Mouse (Mus musculus): ENCODE results near the gene Tas1r1. TPM values are rescaled to one million over a fixed set of nuclear protein-coding genes. Genes with fewer than 3 reads are reported as not detected.
"Not testable (repeated sequence)": the region's sequence is repeated elsewhere in the genome, so short reads cannot be mapped to it uniquely, and the experiment has no call there.

The Tas1r1 gene
- polyA plus RNA-seq, 1 experiment from 2014 or later: 1.0 TPM

DNA sequence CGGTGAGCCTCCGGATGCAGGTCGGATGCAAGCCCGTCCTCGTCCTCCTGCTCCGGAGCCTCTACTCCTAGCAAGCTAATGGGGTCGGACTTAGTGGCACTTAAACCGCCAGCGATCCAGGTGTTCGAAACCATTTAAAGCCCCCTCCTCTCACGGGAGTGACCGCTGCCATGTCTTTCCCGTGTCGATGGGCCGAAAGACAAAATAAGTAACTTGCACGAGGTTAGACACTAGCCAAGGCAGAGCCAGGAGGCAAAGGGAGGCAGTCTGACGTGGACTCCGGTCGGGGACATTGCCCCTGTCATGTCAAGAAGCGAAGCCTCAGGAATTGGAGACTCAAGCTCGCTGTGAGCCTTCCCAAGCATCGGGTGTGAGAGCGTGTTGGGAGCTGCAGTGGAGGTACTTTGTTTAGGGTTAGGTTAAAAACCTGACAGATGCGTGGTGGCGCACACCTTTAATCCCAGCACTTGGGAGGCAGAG is 1.5 kb upstream of the Tas1r1 start:
- Histone ChIP-seq H3K4me1 (peaks cover 15% of the 10 kb centered on the region), H3K27ac (no peak overlapping the region), H3K4me2 (replicated peaks) (peak overlapping the region; percentile 98), H3K4me3 (peak overlapping the region; percentile 96), H3K9me3 (replicated peaks) (no peaks in the 10 kb centered on the region), H3K27me3 (no peaks in the 10 kb centered on the region), H3K36me3 (peaks cover 40% of the 10 kb centered on the region), H3K9ac (peak overlapping the region; percentile 92)
- WGBS: 8% methylated on average over 25 of the region's 25 CpGs
- ATAC-seq (ENCODE audit: low FRiP score): no peak

DNA sequence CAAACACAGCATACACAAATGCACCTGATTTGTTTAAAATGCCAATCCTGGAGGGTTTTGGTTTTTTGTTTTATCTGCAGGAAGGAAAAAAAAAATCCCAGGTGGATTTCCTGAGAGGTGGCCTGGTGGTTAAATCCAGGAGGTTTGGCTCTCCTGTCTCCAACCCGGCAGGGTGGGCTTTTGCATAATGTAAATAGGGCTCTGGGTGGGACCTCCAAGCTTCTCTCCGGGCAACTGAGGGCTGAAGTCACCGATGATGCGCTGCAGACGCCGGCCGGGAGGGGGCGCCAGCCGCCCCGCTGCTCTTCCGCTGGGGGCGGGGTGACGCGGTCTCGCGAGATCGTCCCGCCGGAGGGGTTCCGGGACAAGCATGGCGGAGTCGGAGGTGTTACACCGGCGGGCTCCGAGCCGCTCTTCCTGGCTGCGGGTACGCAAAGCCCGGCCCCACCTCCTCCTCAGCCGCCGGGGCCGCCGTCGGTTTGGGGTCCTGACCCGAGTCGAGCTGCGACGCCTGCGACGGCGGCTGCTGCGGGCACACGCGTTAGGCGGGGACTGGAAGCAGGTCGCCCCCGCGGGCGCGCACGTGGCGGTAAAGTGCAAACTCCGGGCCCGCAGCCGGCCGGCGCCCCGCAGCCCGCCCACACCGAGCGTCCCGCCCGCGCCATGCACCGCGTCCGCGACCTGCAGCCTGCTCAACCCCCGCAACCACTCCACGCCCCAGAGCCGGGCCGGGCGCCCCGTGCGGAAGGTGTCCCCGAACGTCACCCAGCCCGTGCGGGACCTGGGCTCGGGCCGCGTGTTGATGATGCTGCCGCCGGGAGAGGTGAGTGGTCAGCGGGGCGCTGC is 840 bp upstream of the Tas1r1 start, which contains the start of gene Nol9:
Gene Nol9 (plus strand): TSS at position 337 of the 846 bp plus-strand sequence.
- peaks cover 15% of the 10 kb centered on the region for H3K4me1 ChIP-seq
- H3K36me3 ChIP-seq: peaks cover 33% of the 10 kb centered on the region
- WGBS: under 1% methylated on average over 86 of the region's 86 CpGs
- H3K4me2 ChIP-seq (replicated peaks): peak within 1 kb of the TSS; percentile 98
- ATAC-seq (ENCODE audit: low FRiP score): peak; percentile 88
- peak within 1 kb of the TSS; percentile 92 for H3K9ac ChIP-seq
- H3K9me3 ChIP-seq (replicated peaks): no peaks in the 10 kb centered on the region
- H3K27me3 ChIP-seq: no peaks in the 10 kb centered on the region
- peak within 1 kb of the TSS; percentile 44; the same call in 1 of the 2 replicates for H3K27ac ChIP-seq
- peak within 1 kb of the TSS; percentile 96 for H3K4me3 ChIP-seq

DNA sequence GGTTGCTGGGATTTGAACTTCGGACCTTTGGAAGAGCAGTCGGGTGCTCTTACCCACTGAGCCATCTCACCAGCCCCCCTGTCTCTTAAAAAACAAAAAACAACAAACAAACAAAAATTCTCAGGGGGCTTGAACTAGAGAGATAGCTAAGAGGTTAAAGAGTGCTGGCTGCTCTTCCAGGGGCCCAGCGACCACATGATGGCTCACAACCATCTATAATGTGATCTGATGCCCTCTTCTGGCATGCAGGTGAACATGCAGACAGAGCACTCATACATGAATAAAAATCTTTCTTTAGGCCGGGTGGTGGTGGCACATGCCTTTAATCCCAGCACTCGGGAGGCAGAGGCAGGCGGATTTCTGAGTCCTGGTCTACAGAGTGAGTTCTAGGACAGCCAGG is 1.9 kb downstream of the Tas1r1 start:
- not testable (repeated sequence) for H3K36me3 ChIP-seq; H3K4me2 ChIP-seq (replicated peaks); H3K9me3 ChIP-seq (replicated peaks); H3K27ac ChIP-seq; ATAC-seq (ENCODE audit: low FRiP score); H3K9ac ChIP-seq; H3K4me3 ChIP-seq
- H3K4me1 ChIP-seq: peaks cover 15% of the 10 kb centered on the region
- H3K27me3 ChIP-seq: peaks cover 10% of the 10 kb centered on the region; the same call in 1 of the 2 replicates
- WGBS: 95% methylated on average over 6 of the region's 6 CpGs

DNA sequence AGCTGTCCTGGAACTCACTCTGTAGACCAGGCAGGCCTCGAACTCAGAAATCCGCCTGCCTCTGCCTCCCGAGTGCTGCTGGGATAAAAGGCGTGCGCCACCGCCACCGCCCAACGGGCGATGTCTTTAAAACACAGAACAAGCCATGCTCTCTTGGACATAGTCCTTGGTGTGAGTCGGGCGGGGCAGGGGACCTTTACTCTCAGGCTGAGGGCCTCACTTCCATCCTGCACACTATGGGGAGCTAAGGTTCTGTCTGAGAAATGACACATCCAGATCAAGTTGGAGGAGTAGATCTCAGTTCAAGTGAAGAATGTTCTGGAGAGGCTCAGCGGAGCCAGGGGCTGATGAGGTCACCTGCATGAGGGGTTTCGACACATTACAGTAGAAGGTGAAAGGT is 5.4 kb downstream of the Tas1r1 start:
- WGBS: 92% methylated on average over 13 of the region's 13 CpGs
- Histone ChIP-seq H3K27me3 (peaks cover 10% of the 10 kb centered on the region; the same call in 1 of the 2 replicates), H3K9ac (no peak overlapping the region), H3K4me1 (peaks cover 16% of the 10 kb centered on the region), H3K9me3 (replicated peaks) (no peaks in the 10 kb centered on the region), H3K4me3 (no peak overlapping the region), H3K36me3 (no peaks in the 10 kb centered on the region), H3K27ac (no peak overlapping the region), H3K4me2 (replicated peaks) (no peak overlapping the region)
- no peak for ATAC-seq (ENCODE audit: low FRiP score)

DNA sequence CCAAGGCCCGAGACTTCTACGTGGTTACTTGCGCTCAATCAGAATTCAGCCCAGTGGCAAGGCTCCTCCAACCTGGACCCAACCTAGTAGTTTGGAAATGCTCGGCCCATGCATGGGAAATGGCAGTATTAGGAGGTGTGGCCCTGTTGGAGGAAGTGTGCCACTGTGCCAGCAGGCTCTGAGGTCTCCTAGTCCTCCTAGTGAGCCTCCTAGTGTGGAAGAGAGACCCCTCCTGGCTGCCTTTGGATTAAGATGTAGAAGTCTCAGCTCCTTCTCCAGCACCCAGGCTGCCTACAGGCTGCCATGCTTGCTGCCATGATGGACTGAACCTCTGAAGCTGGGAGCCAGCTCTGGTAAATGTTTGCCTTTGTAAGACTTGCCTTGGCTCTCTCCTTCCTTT is 8.4 kb downstream of the Tas1r1 start:
- H3K4me3 ChIP-seq: no peak overlapping the region
- H3K27ac ChIP-seq: no peak overlapping the region
- H3K4me1 ChIP-seq: peaks cover 38% of the 10 kb centered on the region
- 0 out of 2 replicates have a peak, but pooled peaks cover 4% of the 10 kb centered on the region for H3K36me3 ChIP-seq
- H3K9me3 ChIP-seq (replicated peaks): no peaks in the 10 kb centered on the region
- no peak overlapping the region for H3K9ac ChIP-seq
- H3K4me2 ChIP-seq (replicated peaks): peak overlapping the region; percentile 15; the same call in 1 of the 2 replicates
- 70% methylated on average over 4 of the region's 4 CpGs for WGBS
- H3K27me3 ChIP-seq: peaks cover 10% of the 10 kb centered on the region; the same call in 1 of the 2 replicates
- ATAC-seq (ENCODE audit: low FRiP score): no peak

DNA sequence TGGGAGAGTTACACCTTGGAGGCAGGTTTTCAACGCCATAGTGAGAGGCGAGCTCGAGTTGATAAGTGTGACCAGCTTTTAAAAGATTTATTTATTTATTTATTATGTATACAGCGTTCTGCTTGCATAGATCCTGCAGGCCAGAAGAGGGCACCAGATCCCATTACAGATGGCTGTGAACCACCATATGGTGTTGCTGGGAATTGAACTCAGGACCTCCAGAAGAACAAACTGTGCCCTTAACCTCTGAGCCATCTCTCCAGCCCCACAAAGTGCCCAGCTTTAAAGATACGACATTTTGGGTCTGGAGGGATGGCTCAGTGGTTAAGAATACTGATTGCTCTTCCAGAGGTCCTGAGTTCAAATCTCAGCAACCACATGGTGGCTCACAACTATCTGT is 9.3 kb downstream of the Tas1r1 start:
- Histone ChIP-seq H3K4me2 (replicated peaks) (peak overlapping the region; percentile 99), H3K4me3 (no peak overlapping the region), H3K27me3 (peaks cover 10% of the 10 kb centered on the region; the same call in 1 of the 2 replicates), H3K4me1 (peaks cover 43% of the 10 kb centered on the region), H3K9me3 (replicated peaks) (no peaks in the 10 kb centered on the region), H3K27ac (no peak overlapping the region), H3K9ac (no peak overlapping the region), H3K36me3 (peaks cover 13% of the 10 kb centered on the region)
- ATAC-seq (ENCODE audit: low FRiP score): no peak
- WGBS: 42% methylated on average over 5 of the region's 5 CpGs

DNA sequence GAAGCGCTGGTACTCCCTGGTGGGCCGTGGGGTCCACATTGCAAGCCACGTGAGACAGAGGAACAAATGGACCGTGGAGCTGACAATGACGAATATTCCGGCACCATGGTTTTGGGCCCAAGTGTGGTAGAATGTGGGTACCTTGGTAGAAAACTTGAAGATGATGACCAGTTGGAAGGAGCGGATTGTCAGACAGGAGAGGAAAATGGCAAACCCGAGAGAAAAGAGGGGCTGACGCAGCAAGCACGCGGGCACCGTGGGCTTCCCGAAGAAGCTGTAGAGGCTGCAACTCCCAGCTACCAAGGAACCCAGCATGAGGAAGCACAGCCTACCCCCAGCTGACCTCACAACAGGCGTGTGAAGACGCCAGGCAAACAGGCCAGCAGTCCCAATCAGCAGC is 9.9 kb downstream of the Tas1r1 start:
- Histone ChIP-seq H3K9ac (peak overlapping the region; percentile 76), H3K4me3 (peak overlapping the region; percentile 82), H3K4me2 (replicated peaks) (peak overlapping the region; percentile 99), H3K4me1 (peaks cover 43% of the 10 kb centered on the region), H3K9me3 (replicated peaks) (no peaks in the 10 kb centered on the region), H3K36me3 (peaks cover 17% of the 10 kb centered on the region), H3K27ac (no peak overlapping the region), H3K27me3 (peaks cover 10% of the 10 kb centered on the region; the same call in 1 of the 2 replicates)
- no peak for ATAC-seq (ENCODE audit: low FRiP score)
- 59% methylated on average over 15 of the region's 15 CpGs for WGBS

DNA sequence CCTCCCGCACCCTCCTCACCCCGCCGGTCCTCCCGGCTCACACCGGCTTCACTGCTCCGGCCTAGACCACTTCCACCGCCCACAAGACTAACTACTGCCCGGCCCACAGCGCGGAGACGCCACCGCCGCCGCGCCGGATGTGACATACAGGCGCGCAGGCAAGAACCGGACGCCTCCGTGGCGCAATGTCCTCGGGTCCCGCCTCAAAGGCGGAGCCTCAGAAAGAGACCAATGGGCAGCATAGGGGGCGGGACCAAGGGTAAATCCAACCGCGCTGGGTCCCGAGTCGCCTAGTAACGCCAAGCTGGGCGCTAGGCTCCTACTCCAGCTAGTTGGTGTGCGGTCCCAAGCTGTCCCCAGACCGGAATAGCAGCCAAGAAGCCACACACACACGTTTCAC is 10.8 kb downstream of the Tas1r1 start, which contains the start of gene Zbtb48:
Gene Zbtb48 (minus strand): TSS at position 148 of the 400 bp plus-strand sequence.
- Histone ChIP-seq H3K9ac (peak within 1 kb of the TSS; percentile 83), H3K4me3 (peak within 1 kb of the TSS; percentile 82), H3K36me3 (peaks cover 25% of the 10 kb centered on the region), H3K9me3 (replicated peaks) (no peaks in the 10 kb centered on the region), H3K4me2 (replicated peaks) (peak within 1 kb of the TSS; percentile 99), H3K27ac (peak within 1 kb of the TSS; percentile 72), H3K27me3 (peaks cover 9% of the 10 kb centered on the region; the same call in 1 of the 2 replicates), H3K4me1 (peaks cover 43% of the 10 kb centered on the region)
- WGBS: 0% methylated on average over 35 of the region's 35 CpGs
- peak; percentile 98 for ATAC-seq (ENCODE audit: low FRiP score)

DNA sequence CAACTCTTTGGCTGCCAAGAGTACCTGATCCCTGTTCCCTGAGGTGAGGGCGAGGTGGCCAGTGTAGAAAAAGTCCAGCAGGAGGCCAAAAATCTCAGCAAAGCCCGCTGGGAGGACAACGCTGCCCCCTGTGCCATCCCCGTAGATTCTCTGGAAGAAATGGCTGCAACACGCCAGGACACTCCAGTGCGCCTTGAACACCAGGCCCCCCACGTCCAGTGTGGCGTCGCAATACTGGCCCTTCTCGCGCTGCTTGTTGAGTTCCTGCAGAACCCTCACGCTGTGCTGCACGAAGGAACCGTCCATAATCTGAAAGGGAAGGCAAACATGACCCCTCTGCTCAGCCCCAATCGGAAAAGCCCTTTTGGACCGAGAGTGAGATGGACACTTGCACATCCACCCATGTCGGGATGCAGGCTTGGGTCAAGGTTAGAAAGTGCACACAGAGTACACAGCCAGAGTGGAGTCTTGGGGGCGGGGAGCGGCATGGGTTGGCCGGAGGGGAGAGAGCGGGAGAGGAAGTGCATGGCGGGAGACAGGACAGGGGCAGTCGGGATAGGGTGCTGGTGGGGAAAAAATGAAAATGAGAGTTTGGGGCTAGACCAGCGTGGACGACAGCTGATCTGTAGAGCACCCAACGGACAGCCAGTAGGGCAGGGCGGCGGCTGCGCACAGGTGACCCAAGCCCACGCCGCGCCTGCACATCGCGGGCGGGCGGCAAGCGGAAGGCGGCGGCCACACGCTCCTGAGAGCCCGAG is 11.4 kb downstream of the Tas1r1 start:
- H3K27ac ChIP-seq: peak overlapping the region; percentile 72; the same call in 1 of the 2 replicates
- H3K9ac ChIP-seq: peak overlapping the region; percentile 83
- no peaks in the 10 kb centered on the region for H3K9me3 ChIP-seq (replicated peaks)
- ATAC-seq (ENCODE audit: low FRiP score): peak; percentile 78
- H3K4me2 ChIP-seq (replicated peaks): peak overlapping the region; percentile 99
- 3% methylated on average over 40 of the region's 41 CpGs for WGBS
- H3K36me3 ChIP-seq: peaks cover 31% of the 10 kb centered on the region
- peaks cover 3% of the 10 kb centered on the region; the same call in 1 of the 2 replicates for H3K27me3 ChIP-seq
- H3K4me3 ChIP-seq: peak overlapping the region; percentile 82
- peaks cover 43% of the 10 kb centered on the region for H3K4me1 ChIP-seq

DNA sequence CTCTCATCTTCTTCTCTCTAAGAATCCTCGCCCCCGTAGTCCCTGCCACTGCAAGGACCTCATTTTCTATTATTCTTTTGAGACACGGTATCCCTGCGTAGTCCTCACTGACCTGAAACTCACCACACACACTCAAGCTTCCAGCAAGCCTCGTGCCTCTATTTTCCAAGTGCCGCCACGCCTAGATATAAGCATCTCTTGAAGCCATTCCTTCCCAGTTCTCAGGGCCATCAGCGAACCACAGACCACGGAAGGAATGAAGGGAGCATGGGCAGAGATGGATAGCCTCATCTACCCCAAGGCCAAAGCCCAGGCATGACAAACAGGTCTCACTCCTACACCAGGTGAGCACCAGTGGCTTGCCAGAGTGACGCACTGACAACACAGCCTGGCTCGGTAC is 13.8 kb downstream of the Tas1r1 start:
- Histone ChIP-seq H3K4me2 (replicated peaks) (no peak overlapping the region), H3K4me1 (peaks cover 38% of the 10 kb centered on the region), H3K4me3 (no peak overlapping the region), H3K9me3 (replicated peaks) (no peaks in the 10 kb centered on the region), H3K27me3 (no peaks in the 10 kb centered on the region), H3K27ac (no peak overlapping the region), H3K9ac (no peak overlapping the region), H3K36me3 (peaks cover 55% of the 10 kb centered on the region)
- WGBS: 91% methylated on average over 11 of the region's 11 CpGs
- ATAC-seq (ENCODE audit: low FRiP score): no peak

DNA sequence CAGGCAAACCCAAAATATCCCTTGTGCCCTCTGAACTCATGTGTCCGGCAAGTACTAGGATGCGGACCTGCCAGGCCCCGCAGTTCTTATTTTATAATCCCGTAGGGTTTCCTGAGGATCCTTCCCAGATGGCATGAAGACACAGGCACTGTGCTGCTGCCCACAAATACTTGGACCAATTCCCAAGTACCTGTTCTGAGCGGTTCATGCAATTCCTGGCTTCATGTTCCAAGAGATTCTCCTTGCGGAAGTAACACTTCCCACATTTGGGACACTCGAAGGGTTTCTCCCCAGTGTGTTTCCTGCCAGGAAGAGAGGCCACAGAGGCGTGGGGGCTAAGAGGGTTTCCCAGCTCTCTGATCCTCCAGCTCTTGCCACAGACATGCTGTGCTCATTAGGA is 15.9 kb downstream of the Tas1r1 start:
- H3K4me1 ChIP-seq: peaks cover 26% of the 10 kb centered on the region
- H3K27ac ChIP-seq: no peak overlapping the region
- H3K9ac ChIP-seq: no peak overlapping the region
- WGBS: 89% methylated on average over 8 of the region's 8 CpGs
- H3K36me3 ChIP-seq: peaks cover 68% of the 10 kb centered on the region
- no peaks in the 10 kb centered on the region for H3K27me3 ChIP-seq
- no peaks in the 10 kb centered on the region for H3K9me3 ChIP-seq (replicated peaks)
- no peak for ATAC-seq (ENCODE audit: low FRiP score)
- no peak overlapping the region for H3K4me3 ChIP-seq
- no peak overlapping the region for H3K4me2 ChIP-seq (replicated peaks)

DNA sequence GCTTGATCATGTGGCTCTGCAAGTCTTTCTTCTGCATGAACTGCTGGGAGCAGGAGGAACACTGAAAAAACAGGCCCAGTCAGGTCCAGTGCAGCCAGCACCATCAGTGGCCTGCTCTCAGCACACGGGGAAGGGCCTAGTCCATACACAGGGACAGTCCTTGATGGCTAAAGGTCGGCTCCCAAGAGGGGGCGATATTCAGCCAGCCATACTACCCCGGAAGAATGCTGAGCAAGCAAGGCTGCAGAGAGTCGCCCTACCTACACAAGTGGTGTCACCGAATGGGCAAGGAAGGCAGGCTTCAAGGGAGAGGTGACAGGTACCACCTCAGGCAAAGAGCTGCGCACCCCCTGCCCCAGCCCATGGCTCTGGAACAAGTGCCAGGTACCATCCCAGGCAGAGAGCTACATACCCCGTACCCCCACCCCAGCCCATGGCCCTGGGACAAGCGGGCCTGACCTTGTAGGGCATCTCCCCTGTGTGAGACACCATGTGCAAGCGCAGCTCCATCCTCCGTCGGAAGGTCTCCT is 16.7 kb downstream of the Tas1r1 start:
- Histone ChIP-seq H3K9ac (0 out of 2 replicates have a peak overlapping the region, but pooled peaks have one; percentile 4), H3K36me3 (peaks cover 68% of the 10 kb centered on the region), H3K9me3 (replicated peaks) (no peaks in the 10 kb centered on the region), H3K4me1 (peaks cover 22% of the 10 kb centered on the region), H3K27ac (no peak overlapping the region), H3K4me3 (no peak overlapping the region), H3K27me3 (no peaks in the 10 kb centered on the region), H3K4me2 (replicated peaks) (no peak overlapping the region)
- 78% methylated on average over 12 of the region's 12 CpGs for WGBS
- no peak for ATAC-seq (ENCODE audit: low FRiP score)

Measured in hindbrain, embryonic 12.5 days (tissue).